In the genomic region with DNA sequence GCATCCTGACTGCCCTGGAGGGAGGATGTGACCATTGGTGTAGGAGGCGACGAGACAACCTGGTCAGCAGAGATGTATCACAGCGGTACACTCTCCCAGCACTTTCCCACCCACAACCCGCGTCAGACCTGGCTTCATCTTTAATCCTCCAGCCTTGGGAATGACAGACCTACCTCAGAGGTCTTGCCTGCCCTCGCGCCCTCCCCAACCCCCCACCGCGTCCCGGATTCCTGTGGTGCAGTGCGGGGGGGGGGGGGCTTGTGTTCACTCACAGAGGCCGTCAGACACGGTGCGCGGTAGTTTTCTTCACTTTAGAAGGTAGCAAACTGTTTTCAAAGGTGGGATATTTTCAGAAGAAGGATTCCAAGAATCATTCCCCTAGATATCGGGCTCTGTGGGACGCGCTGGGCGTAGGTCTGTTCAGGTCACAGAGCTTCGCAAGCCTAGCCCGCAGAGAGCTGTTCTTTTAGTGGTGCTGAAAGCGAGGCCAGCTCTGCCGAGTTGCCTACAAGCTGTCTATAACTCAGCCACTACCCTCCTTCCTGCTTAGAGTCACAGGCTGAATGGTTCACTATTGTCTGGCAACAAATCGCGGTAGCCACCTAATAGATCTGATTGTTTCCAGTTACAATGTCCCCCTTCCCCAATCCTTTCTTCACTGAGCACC, we compare ENCODE assay signal across 9 mouse cellular contexts.
DNase-seq lines count a peak whose midpoint lies in the region; ATAC-seq lines count a peak whose summit lies in the region.
"Had no signal": no experiment of that assay in that cellular context is flagged by ENCODE, and none has a peak within 500 bp of the region (broad histone marks: within the 10 kb centered on the region; RNA-seq: fewer than 3 reads in every experiment).

No protein-coding gene starts in this region.

- H3K36me3 ChIP-seq in kidney, embryonic 16.5 days (ENCODE audit: insufficient read depth, low read length): no peaks in the 10 kb centered on the region
- H3K36me3 ChIP-seq in hindbrain, embryonic 16.5 days (ENCODE audit: control insufficient read depth, insufficient read depth, low read length): no peaks in the 10 kb centered on the region

- peaks cover 81% of the 10 kb centered on the region for H3K27me3 ChIP-seq in kidney, embryonic 16.5 days (ENCODE audit: insufficient read depth, low read length)
- H3K27me3 ChIP-seq in hindbrain, embryonic 16.5 days (replicated peaks; ENCODE audit: control insufficient read depth, insufficient read depth, low read length): peaks cover 3% of the 10 kb centered on the region; the same call in 1 of the 2 replicates

- no peaks in the 10 kb centered on the region for H3K4me1 ChIP-seq in kidney, embryonic 16.5 days (ENCODE audit: insufficient read depth, low read length)
- H3K4me1 ChIP-seq in hindbrain, embryonic 16.5 days (ENCODE audit: control insufficient read depth, insufficient read depth, low read depth, low read length): peaks cover 10% of the 10 kb centered on the region
- H3K4me1 ChIP-seq: megakaryocyte, embryonic 14.5 days had no signal

- H3K27ac ChIP-seq in kidney, embryonic 16.5 days (ENCODE audit: low read length): no peak overlapping the region
- H3K27ac ChIP-seq in hindbrain, embryonic 16.5 days (ENCODE audit: low read depth, low read length): no peak overlapping the region

- 3% methylated on average over 25 of the region's 25 CpGs for WGBS in kidney, embryonic 16.5 days
- WGBS in hindbrain, embryonic 16.5 days: 9% methylated on average over 25 of the region's 25 CpGs

- no peak for DNase-seq in kidney, adult 8-10 months
- DNase-seq in 416B (ENCODE audit: low read depth): peak; percentile 9
- peak; percentile 49 for DNase-seq in NIH3T3 (ENCODE audit: low read depth)
- no peak for DNase-seq in cerebellum, postnatal 10 days
- DNase-seq in thymus, postnatal 10 days (ENCODE audit: low spot score in 2 of 2): no peak
- no peak for DNase-seq in cerebellum, postnatal 36 days

- no peak overlapping the region for H3K4me3 ChIP-seq in kidney, embryonic 16.5 days (ENCODE audit: low read length)
- no peak overlapping the region for H3K4me3 ChIP-seq in hindbrain, embryonic 16.5 days (ENCODE audit: low read length)
- H3K4me3 ChIP-seq: megakaryocyte, embryonic 14.5 days had no signal

- 0 out of 2 replicates have a peak, but pooled peaks have one; percentile 61 for ATAC-seq in kidney, embryonic 16.5 days (ENCODE audit: low FRiP score, low TSS enrichment)
- no peak for ATAC-seq in hindbrain, embryonic 16.5 days

- H3K9me3 ChIP-seq in kidney, embryonic 16.5 days (ENCODE audit: low read length): no peaks in the 10 kb centered on the region
- no peaks in the 10 kb centered on the region for H3K9me3 ChIP-seq in hindbrain, embryonic 16.5 days (ENCODE audit: control insufficient read depth, low read length)

- no peak overlapping the region for H3K4me2 ChIP-seq in kidney, embryonic 16.5 days (replicated peaks; ENCODE audit: low read depth, low read length)
- H3K4me2 ChIP-seq in hindbrain, embryonic 16.5 days (ENCODE audit: low read length): no peak overlapping the region

- no peak overlapping the region for H3K9ac ChIP-seq in kidney, embryonic 16.5 days (replicated peaks; ENCODE audit: low read length)
- H3K9ac ChIP-seq in hindbrain, embryonic 16.5 days (ENCODE audit: low read depth, low read length): 0 out of 2 replicates have a peak overlapping the region, but pooled peaks have one; percentile 20

Comparison
In these comparisons a context has a peak if more than half of its experiments do, and no peak if none do; other contexts are left out.
1. DNase-seq: peak in 416B (single experiment) and NIH3T3 (single experiment); none in kidney, adult 8-10 months (0 of 2), cerebellum, postnatal 10 days (0 of 2), thymus, postnatal 10 days (0 of 2) and cerebellum, postnatal 36 days (0 of 2).